Mouse (Mus musculus) cerebellum, postnatal 10 days (tissue): Measurements from ENCODE around the gene Wasf1.

Experiments
- DNase-seq, 2 experiments: peaks; one replicate each; pipeline ENCODE4 v3.0.0; 2021; ENCODE audit warnings: mixed read lengths in 2 of 2

Gene Wasf1

GRCm38 (mm10) chr10:40896656-40897055 lies 13.4 kb downstream of the Wasf1 start:
- DNase-seq: no peak

GRCm38 (mm10) chr10:40901786-40902185 lies 18.5 kb downstream of the Wasf1 start:
- DNase-seq: no peak

- peak; percentile 76 to 77 for DNase-seq
Observed at GRCm38 (mm10) chr10:40906131-40906530, 22.9 kb downstream of the Wasf1 start.

GRCm38 (mm10) chr10:40906802-40907201 lies 23.5 kb downstream of the Wasf1 start:
- no peak for DNase-seq

GRCm38 (mm10) chr10:40908580-40908979 lies 25.3 kb downstream of the Wasf1 start:
- no peak for DNase-seq

- DNase-seq: no peak
Observed at GRCm38 (mm10) chr10:40910811-40911210, 27.5 kb downstream of the Wasf1 start.

- DNase-seq: peak; percentile 41
Observed at GRCm38 (mm10) chr10:40915240-40915639, 32.0 kb downstream of the Wasf1 start.

- DNase-seq: no peak
Observed at GRCm38 (mm10) chr10:40918669-40919440, 35.6 kb downstream of the Wasf1 start.

GRCm38 (mm10) chr10:40919464-40919863 lies 36.2 kb downstream of the Wasf1 start:
- DNase-seq: no peak

- DNase-seq: peak; percentile 29 to 42
Observed at GRCm38 (mm10) chr10:40932995-40933394, 49.7 kb downstream of the Wasf1 start.

- peak; percentile 26 to 46 for DNase-seq
Observed at GRCm38 (mm10) chr10:40936160-40936726, 53.0 kb downstream of the Wasf1 start.

- no peak for DNase-seq
Observed at GRCm38 (mm10) chr10:40937569-40937968, 54.3 kb downstream of the Wasf1 start.

GRCm38 (mm10) chr10:40942688-40943087 lies 59.4 kb downstream of the Wasf1 start:
- DNase-seq: no peak

- DNase-seq: no peak
Observed at GRCm38 (mm10) chr10:40950176-40950575, 66.9 kb downstream of the Wasf1 start.

GRCm38 (mm10) chr10:40956206-40956605 lies 72.9 kb downstream of the Wasf1 start:
- no peak for DNase-seq

GRCm38 (mm10) chr10:40961365-40961764 lies 78.1 kb downstream of the Wasf1 start:
- DNase-seq: no peak

GRCm38 (mm10) chr10:40962008-40962407 lies 78.7 kb downstream of the Wasf1 start:
- no peak for DNase-seq

- DNase-seq: peak; percentile 64 to 72
Observed at GRCm38 (mm10) chr10:40964546-40964945, 81.3 kb downstream of the Wasf1 start.

- peak in 1 of 2 experiments; percentile 32 for DNase-seq
Observed at GRCm38 (mm10) chr10:40968551-40968950, 85.3 kb downstream of the Wasf1 start.

- peak; percentile 81 to 84 for DNase-seq
Observed at GRCm38 (mm10) chr10:40969372-40970033, 86.2 kb downstream of the Wasf1 start.

GRCm38 (mm10) chr10:40970601-40971245 lies 87.4 kb downstream of the Wasf1 start:
- peak; percentile 67 to 74 for DNase-seq

GRCm38 (mm10) chr10:40971256-40971655 lies 88.0 kb downstream of the Wasf1 start:
- no peak for DNase-seq

- DNase-seq: no peak
Observed at GRCm38 (mm10) chr10:40983761-40984160, 100.5 kb downstream of the Wasf1 start.
